Mouse (Mus musculus): ENCODE results near the gene Adamts2.

Adamts2 gene

GRCm38 (mm10) chr11:50624239-50624638 lies 22.4 kb downstream of the Adamts2 start:
- no peak for DNase-seq

GRCm38 (mm10) chr11:50624720-50625119 lies 22.8 kb downstream of the Adamts2 start:
- no peak for DNase-seq

GRCm38 (mm10) chr11:50628915-50629314 lies 27.0 kb downstream of the Adamts2 start:
- DNase-seq, result peak; percentile 29

GRCm38 (mm10) chr11:50630462-50630861 lies 28.6 kb downstream of the Adamts2 start:
- DNase-seq, result no peak

GRCm38 (mm10) chr11:50632270-50632669 lies 30.4 kb downstream of the Adamts2 start:
- no peak for DNase-seq

- DNase-seq, result peak; percentile 50
These were observed 33.2 kb downstream of the Adamts2 start for GRCm38 (mm10) chr11:50635051-50635590.

- DNase-seq, result no peak
These were observed 35.1 kb downstream of the Adamts2 start for GRCm38 (mm10) chr11:50637026-50637425.

- no peak for DNase-seq
These were observed 36.4 kb downstream of the Adamts2 start for GRCm38 (mm10) chr11:50638197-50638867.

- no peak for DNase-seq
These were observed 37.0 kb downstream of the Adamts2 start for GRCm38 (mm10) chr11:50638868-50639220.

GRCm38 (mm10) chr11:50642583-50642982 lies 40.7 kb downstream of the Adamts2 start:
- DNase-seq, result no peak

- no peak for DNase-seq
These were observed 44.3 kb downstream of the Adamts2 start for GRCm38 (mm10) chr11:50646148-50646547.

GRCm38 (mm10) chr11:50648143-50648807 lies 46.4 kb downstream of the Adamts2 start:
- DNase-seq, result no peak

GRCm38 (mm10) chr11:50650037-50650436 lies 48.2 kb downstream of the Adamts2 start:
- no peak for DNase-seq

- DNase-seq, result no peak
These were observed 52.0 kb downstream of the Adamts2 start for GRCm38 (mm10) chr11:50653746-50654431.

GRCm38 (mm10) chr11:50658826-50659225 lies 56.9 kb downstream of the Adamts2 start:
- no peak for DNase-seq

GRCm38 (mm10) chr11:50662176-50662575 lies 60.3 kb downstream of the Adamts2 start:
- no peak for DNase-seq

- DNase-seq, result no peak
These were observed 62.9 kb downstream of the Adamts2 start for GRCm38 (mm10) chr11:50664826-50665225.

GRCm38 (mm10) chr11:50669542-50670362 lies 67.9 kb downstream of the Adamts2 start:
- no peak for DNase-seq

GRCm38 (mm10) chr11:50670363-50670725 lies 68.5 kb downstream of the Adamts2 start:
- no peak for DNase-seq

- no peak for DNase-seq
These were observed 69.0 kb downstream of the Adamts2 start for GRCm38 (mm10) chr11:50670881-50671280.

- no peak for DNase-seq
These were observed 69.5 kb downstream of the Adamts2 start for GRCm38 (mm10) chr11:50671376-50671775.

GRCm38 (mm10) chr11:50671820-50672310 lies 70.0 kb downstream of the Adamts2 start:
- DNase-seq, result no peak

GRCm38 (mm10) chr11:50672866-50673265 lies 71.0 kb downstream of the Adamts2 start:
- no peak for DNase-seq

Data from kidney, adult 9 months (tissue).